Mouse (Mus musculus) testis, adult 2 months (tissue): ENCODE measurements around the gene Lurap1. TPM values are rescaled to one million over a fixed set of nuclear protein-coding genes. Genes with fewer than 3 reads are reported as not detected.

ENCODE experiments used
- H3K27ac ChIP-seq: fragments of 200-500 bp; 2 replicates; pipeline ENCODE4 v1.5.1; 2012; ENCODE audit warnings: low read depth, low read length; ENCODE audit not compliant: control insufficient read depth, insufficient read depth
- H3K27me3 ChIP-seq: fragments of 200-500 bp; 2 replicates; pipeline ENCODE4 v1.6.1; 2012; ENCODE audit warnings: mild to moderate bottlenecking, low read length, moderate library complexity; ENCODE audit not compliant: control insufficient read depth, insufficient read depth
- H3K36me3 ChIP-seq: fragments of 200-500 bp; 2 replicates; pipeline ENCODE4 v1.6.1; 2012; ENCODE audit warnings: mild to moderate bottlenecking, low read length; ENCODE audit not compliant: control insufficient read depth, insufficient read depth
- H3K4me1 ChIP-seq: fragments of 200-500 bp; 2 replicates; pipeline ENCODE4 v1.6.1; 2012; ENCODE audit warnings: low read length; ENCODE audit not compliant: control insufficient read depth, insufficient read depth
- H3K4me3 ChIP-seq: fragments of 200-500 bp; 2 replicates; pipeline ENCODE4 v1.5.1; 2012; ENCODE audit warnings: low read depth, mild to moderate bottlenecking, low read length, moderate library complexity, mixed read lengths; ENCODE audit not compliant: control insufficient read depth
- CTCF ChIP-seq: fragments of 200-500 bp; IDR thresholded peaks from 2 replicates; pipeline ENCODE4 v1.5.1; 2012; ENCODE audit warnings: low read depth, mild to moderate bottlenecking, inconsistent platforms, low read length, moderate library complexity; ENCODE audit not compliant: control insufficient read depth, insufficient read depth, insufficient replicate concordance
- POLR2A ChIP-seq: fragments of 200-500 bp; IDR thresholded peaks from 2 replicates; pipeline ENCODE4 v1.6.1; 2012; ENCODE audit warnings: low read depth, mild to moderate bottlenecking, inconsistent platforms, low read length, moderate library complexity; ENCODE audit not compliant: control insufficient read depth
- polyA plus RNA-seq: library from polyadenylated mRNA; depleted of rRNA; stranded (reverse); fragments of >200 nt; gene quantifications from 2 replicates; pipeline ENCODE4 v1.2.3, GENCODE M21; 2012

Gene Lurap1
- polyA plus RNA-seq, 1 experiment: 30.3 TPM

GRCm38 (mm10) chr4:116125803-116126386 is 25.2 kb downstream of the Lurap1 start:
- Histone ChIP-seq H3K4me1 (peaks cover 6% of the 10 kb centered on the region), H3K36me3 (no peaks in the 10 kb centered on the region; the same call in 1 of the 2 replicates), H3K27me3 (no peaks in the 10 kb centered on the region), H3K27ac (no peak overlapping the region), H3K4me3 (no peak overlapping the region)
- no peak for TF ChIP-seq CTCF
- no peak for TF ChIP-seq POLR2A

- peak within 1 kb of the TSS; percentile 98 for H3K4me3 ChIP-seq
- TF ChIP-seq CTCF (0 out of 2 replicates have a peak, but pooled peaks have one; percentile 10), POLR2A (peak; percentile 77)
- H3K27me3 ChIP-seq: no peaks in the 10 kb centered on the region
- H3K4me1 ChIP-seq: peaks cover 6% of the 10 kb centered on the region
- H3K27ac ChIP-seq: peak within 1 kb of the TSS; percentile 89
- no peaks in the 10 kb centered on the region; the same call in 1 of the 2 replicates for H3K36me3 ChIP-seq
These were observed 27.3 kb downstream of the Lurap1 start, which contains the start of the genes Rad54l and Pomgnt1 for GRCm38 (mm10) chr4:116123602-116124519. Rad54l (minus strand) TSS chr4:116123690. Pomgnt1 (plus strand) TSS chr4:116123840.

GRCm38 (mm10) chr4:116122762-116123161 is 28.4 kb downstream of the Lurap1 start:
- H3K4me1 ChIP-seq: peaks cover 6% of the 10 kb centered on the region
- TF ChIP-seq CTCF: no peak
- TF ChIP-seq POLR2A: no peak
- no peaks in the 10 kb centered on the region; the same call in 1 of the 2 replicates for H3K36me3 ChIP-seq
- no peaks in the 10 kb centered on the region for H3K27me3 ChIP-seq
- H3K4me3 ChIP-seq: peak overlapping the region; percentile 98
- peak overlapping the region; percentile 82; the same call in 1 of the 2 replicates for H3K27ac ChIP-seq

GRCm38 (mm10) chr4:116111486-116111885 is 39.7 kb downstream of the Lurap1 start:
- Histone ChIP-seq H3K27me3 (no peaks in the 10 kb centered on the region), H3K36me3 (no peaks in the 10 kb centered on the region), H3K4me1 (no peaks in the 10 kb centered on the region), H3K27ac (no peak overlapping the region), H3K4me3 (no peak overlapping the region)
- TF ChIP-seq POLR2A: no peak
- TF ChIP-seq CTCF: no peak

DNA sequence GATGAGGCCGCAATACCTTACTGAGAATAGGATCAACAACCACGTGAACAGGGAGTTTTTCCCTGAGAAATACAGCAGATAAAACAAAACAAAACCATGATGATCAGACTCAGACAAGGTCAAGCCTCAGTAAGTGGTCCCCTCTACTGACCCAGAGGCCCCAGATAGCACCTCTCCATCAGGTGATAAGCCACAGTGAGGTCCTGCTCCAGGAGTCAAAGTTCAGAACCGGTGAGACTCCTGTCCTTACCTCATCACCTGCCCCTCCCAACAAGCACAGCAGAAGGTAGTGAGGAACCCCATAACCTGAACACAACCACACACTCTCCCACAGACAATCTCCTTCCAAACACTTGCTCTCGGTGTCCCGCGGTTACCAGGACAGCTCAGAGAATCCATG is 40.4 kb downstream of the Lurap1 start:
- H3K27ac ChIP-seq: no peak overlapping the region
- no peaks in the 10 kb centered on the region for H3K4me1 ChIP-seq
- no peaks in the 10 kb centered on the region for H3K36me3 ChIP-seq
- TF ChIP-seq POLR2A: no peak
- no peak for TF ChIP-seq CTCF
- H3K4me3 ChIP-seq: no peak overlapping the region
- H3K27me3 ChIP-seq: no peaks in the 10 kb centered on the region

GRCm38 (mm10) chr4:116105278-116105677 is 45.9 kb downstream of the Lurap1 start:
- TF ChIP-seq CTCF: no peak
- no peak for TF ChIP-seq POLR2A
- Histone ChIP-seq H3K4me3 (no peak overlapping the region), H3K27me3 (no peaks in the 10 kb centered on the region), H3K36me3 (peaks cover 1% of the 10 kb centered on the region), H3K4me1 (no peaks in the 10 kb centered on the region), H3K27ac (no peak overlapping the region)

GRCm38 (mm10) chr4:116100959-116101358 is 50.2 kb downstream of the Lurap1 start:
- Histone ChIP-seq H3K36me3 (peaks cover 4% of the 10 kb centered on the region), H3K4me3 (no peak overlapping the region)

More at GRCm38 (mm10) chr4:116100959-116101358, 50.2 kb downstream of the Lurap1 start:
- TF ChIP-seq CTCF (no peak), POLR2A (no peak)
- Histone ChIP-seq H3K4me1 (no peaks in the 10 kb centered on the region), H3K27me3 (no peaks in the 10 kb centered on the region), H3K27ac (no peak overlapping the region)
